Mouse (Mus musculus): ENCODE data around the gene Hoxa9. TPM values are rescaled to one million over a fixed set of nuclear protein-coding genes. Genes with fewer than 3 reads are reported as not detected.

The Hoxa9 gene
- polyA plus RNA-seq, 1 experiment from 2014 or later = not detected

DNA sequence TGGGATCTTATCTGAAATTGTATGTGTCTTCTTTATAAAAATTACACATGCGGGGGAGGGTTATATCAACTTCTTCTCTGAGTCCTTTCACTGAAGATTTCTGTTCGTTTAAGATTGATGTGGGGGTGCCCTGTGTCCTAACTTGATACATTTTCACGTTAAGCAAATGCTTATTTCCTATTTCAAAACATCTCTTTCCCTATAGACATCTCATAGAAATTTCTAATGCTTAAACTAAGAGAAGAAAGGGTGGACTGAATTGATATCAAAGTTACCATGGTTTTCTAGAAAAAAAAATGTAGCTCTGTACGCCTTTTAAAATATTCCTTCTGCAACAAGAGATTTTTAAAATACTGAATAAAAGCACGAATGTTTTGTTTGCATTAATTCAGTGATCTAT, 36.3 kb upstream of the Hoxa9 start:
- H3K9ac ChIP-seq (replicated peaks) = no peak overlapping the region
- peaks cover 96% of the 10 kb centered on the region for H3K27me3 ChIP-seq
- no peak overlapping the region for H3K4me2 ChIP-seq (replicated peaks)
- H3K27ac ChIP-seq (replicated peaks) = no peak overlapping the region
- no peaks in the 10 kb centered on the region for H3K4me1 ChIP-seq
- H3K36me3 ChIP-seq = no peaks in the 10 kb centered on the region
- no peak for ATAC-seq (ENCODE audit: low FRiP score, low read depth)
- no peak overlapping the region for H3K4me3 ChIP-seq
- no peaks in the 10 kb centered on the region for H3K9me3 ChIP-seq
- 23% methylated on average over 5 of the region's 5 CpGs for WGBS

DNA sequence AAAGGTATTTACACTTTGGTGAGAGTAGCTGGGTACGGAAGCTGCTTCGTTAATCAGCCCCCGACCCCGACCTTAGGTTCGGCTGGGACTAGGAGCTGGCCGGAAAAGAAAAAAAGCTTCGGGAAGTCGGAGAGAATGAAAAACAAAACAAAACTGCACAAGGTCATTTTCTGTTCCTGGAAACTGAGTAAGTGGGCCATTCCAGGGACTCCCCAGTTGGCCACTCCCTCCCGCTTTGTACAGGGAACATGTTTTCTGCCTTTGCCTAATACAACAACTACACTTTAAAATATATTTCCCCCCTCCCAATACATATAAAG, 35.7 kb upstream of the Hoxa9 start:
- Histone ChIP-seq H3K4me2 (replicated peaks) (no peak overlapping the region), H3K27me3 (peaks cover 98% of the 10 kb centered on the region), H3K9me3 (no peaks in the 10 kb centered on the region), H3K4me3 (no peak overlapping the region), H3K9ac (replicated peaks) (no peak overlapping the region), H3K36me3 (no peaks in the 10 kb centered on the region), H3K4me1 (no peaks in the 10 kb centered on the region), H3K27ac (replicated peaks) (no peak overlapping the region)
- ATAC-seq (ENCODE audit: low FRiP score, low read depth) = no peak
- 1% methylated on average over 9 of the region's 9 CpGs for WGBS

DNA sequence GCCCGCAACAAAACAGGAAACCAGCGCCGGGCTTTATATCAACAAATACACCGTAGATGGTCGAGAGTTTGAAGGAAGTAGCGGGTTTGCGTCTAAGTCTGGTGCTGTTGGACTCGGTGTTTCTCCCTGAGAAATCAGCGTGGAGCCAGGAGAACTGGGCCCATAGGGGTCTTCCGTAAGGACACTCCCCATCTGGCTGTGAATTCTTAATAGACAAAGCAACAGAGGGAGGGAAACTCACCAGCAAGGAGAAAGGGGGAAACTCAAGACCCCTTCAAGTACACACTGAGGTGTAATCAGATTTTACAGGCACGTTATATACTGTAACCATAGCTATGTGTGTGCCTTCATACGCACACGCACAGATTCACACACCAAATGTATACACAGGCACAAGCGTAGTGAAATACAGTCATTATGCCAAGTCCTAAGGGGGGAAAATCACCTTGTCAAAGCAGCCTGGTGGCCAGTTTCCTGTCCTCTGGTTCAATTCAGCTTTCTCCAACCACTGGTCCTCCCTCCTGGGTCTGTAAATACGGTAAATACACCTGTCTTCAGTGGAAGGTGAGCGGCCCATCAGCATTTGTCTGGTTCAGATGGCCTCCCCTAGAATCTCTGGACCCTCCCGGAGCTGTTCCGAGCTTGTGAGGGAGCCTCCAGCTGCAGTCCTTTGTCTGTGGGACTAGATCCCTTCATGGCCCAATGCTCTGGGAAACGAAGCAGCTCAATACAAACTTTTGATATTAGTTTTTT, 35.2 kb upstream of the Hoxa9 start:
- H3K36me3 ChIP-seq = no peaks in the 10 kb centered on the region
- no peaks in the 10 kb centered on the region for H3K9me3 ChIP-seq
- under 1% methylated on average over 19 of the region's 19 CpGs for WGBS
- peaks cover 98% of the 10 kb centered on the region for H3K27me3 ChIP-seq
- no peak overlapping the region for H3K4me3 ChIP-seq
- no peaks in the 10 kb centered on the region for H3K4me1 ChIP-seq
- no peak overlapping the region for H3K9ac ChIP-seq (replicated peaks)
- ATAC-seq (ENCODE audit: low FRiP score, low read depth) = no peak
- H3K4me2 ChIP-seq (replicated peaks) = no peak overlapping the region
- no peak overlapping the region for H3K27ac ChIP-seq (replicated peaks)

DNA sequence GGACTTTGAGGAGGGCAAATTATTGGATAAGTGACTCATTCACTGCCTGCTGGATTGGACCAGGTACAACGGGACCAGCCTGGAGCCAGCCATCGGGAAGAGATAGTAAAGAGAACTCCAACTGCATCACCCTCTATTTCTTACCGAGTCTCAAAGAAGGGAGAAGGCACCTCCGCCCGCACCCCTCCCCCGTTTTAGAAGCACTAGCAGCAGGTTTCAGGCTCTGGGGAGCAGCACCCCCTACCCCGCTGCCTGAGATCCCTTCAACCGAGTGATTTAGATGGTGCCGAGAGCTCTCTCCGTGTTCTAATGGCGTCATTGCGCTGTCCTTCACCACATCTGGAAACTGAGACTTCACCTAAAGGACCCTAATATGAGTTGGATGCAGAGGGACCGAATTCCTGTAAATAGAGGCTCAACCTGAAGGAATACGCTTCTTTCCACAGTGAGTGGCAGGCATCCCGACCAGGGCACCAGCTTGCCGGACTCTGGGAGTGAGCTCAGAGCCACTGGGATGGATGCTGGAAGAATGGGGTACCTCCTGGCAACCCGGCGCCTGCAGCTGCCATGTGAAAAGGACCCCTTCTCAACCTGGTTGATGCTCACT, 34.5 kb upstream of the Hoxa9 start:
- no peak overlapping the region for H3K9ac ChIP-seq (replicated peaks)
- H3K9me3 ChIP-seq = no peaks in the 10 kb centered on the region
- peaks cover 6% of the 10 kb centered on the region for H3K4me1 ChIP-seq
- H3K36me3 ChIP-seq = no peaks in the 10 kb centered on the region
- 2% methylated on average over 18 of the region's 18 CpGs for WGBS
- H3K4me2 ChIP-seq (replicated peaks) = no peak overlapping the region
- H3K27ac ChIP-seq (replicated peaks) = no peak overlapping the region
- ATAC-seq (ENCODE audit: low FRiP score, low read depth) = no peak
- peaks cover 98% of the 10 kb centered on the region for H3K27me3 ChIP-seq
- H3K4me3 ChIP-seq = no peak overlapping the region

DNA sequence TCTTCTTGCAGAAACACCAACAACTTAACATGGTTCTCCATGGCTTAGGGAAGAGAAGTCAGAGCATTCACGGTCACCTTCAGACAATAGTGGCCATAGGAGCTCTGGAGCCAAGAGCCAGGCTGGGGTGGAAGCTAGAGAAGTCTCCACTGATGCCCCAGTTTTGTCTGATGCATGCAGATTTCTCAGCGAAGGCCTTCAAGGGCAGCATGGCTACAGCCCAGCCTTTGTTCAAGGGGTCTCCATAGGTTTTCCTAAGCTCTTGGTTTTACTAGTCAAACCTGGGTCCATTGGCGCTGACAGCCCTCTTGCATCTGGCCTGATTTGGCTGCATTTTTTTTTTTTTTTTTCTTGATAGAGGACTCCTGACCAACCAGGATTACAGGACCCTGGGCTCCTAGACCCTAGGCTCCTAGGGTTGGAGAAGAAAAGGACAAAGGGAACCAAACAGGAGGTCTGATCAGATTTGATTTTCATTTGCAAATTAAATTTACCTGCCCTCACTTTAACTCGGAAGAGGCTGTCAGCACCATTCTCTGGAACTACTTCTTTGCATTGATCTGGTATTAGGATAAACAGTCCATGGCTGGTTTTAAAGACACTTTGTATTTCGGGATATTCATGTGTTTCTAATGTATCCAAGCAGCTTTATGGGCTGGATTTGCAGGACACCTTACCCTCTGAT, 33.4 kb upstream of the Hoxa9 start:
- 3% methylated on average over 5 of the region's 5 CpGs for WGBS
- ATAC-seq (ENCODE audit: low FRiP score, low read depth) = no peak
- peaks cover 9% of the 10 kb centered on the region for H3K4me1 ChIP-seq

DNA sequence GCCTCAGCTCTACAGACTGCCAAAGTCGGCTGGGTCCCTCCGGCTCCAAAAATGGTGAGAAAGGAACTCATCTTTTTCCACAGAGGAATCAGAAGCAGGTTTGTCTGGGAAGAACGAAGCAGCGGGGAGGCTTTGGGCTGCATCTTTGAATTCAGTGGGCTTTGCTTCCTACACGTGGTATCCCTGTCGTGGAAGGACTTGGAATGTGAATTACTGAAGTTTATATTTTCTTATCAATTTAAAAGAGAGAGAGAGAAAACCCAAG, 32.4 kb upstream of the Hoxa9 start:
- under 1% methylated on average over 6 of the region's 6 CpGs for WGBS

More for the DNA sequence above, 33.4 kb upstream of the Hoxa9 start:
- Histone ChIP-seq H3K27me3 (peaks cover 97% of the 10 kb centered on the region), H3K36me3 (no peaks in the 10 kb centered on the region), H3K9ac (replicated peaks) (no peak overlapping the region), H3K9me3 (no peaks in the 10 kb centered on the region), H3K27ac (replicated peaks) (no peak overlapping the region), H3K4me3 (no peak overlapping the region), H3K4me2 (replicated peaks) (no peak overlapping the region)

DNA sequence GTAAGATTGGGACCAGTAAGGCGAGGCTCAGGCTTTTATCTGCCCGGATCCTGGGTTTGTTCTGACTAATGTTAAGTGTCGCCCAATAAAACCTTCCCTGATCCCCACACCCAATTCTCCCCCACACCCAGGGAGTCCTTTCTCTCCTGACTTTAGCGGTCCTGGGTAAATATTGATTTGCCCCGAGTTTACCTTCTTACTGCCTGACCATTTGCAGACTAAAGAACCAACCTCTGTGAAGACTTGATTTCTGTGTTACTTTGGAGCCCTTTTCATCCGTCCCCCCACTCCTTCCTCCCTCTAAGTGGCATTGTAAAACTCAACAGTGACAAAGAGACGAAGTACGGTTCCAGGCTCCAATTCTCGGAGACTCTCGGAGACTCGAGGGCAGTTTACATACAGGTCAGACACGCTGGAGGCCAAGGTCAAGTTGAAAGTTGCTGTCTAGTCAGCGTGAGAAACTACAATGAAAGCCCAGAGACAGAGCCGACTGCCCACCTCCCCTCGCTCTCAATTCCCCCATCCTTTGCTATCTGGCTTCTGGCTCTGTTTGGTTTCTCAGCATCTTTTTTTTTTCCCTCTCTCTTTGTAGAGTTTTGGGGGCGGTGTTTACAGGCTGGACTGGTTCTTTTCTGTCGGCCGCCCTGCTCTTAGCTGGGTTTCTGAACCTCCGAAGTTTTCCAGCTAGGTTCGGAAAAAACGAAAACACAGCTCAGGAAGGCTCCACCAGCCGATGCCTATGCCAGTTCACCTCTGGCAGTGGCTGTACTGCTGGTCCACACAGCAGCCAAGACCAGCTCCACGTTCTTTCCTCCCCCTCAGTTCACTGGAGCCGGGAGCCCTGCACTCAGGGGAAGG, 31.8 kb upstream of the Hoxa9 start:
- H3K27me3 ChIP-seq = peaks cover 94% of the 10 kb centered on the region
- peaks cover 9% of the 10 kb centered on the region for H3K4me1 ChIP-seq
- H3K27ac ChIP-seq (replicated peaks) = no peak overlapping the region
- no peaks in the 10 kb centered on the region for H3K36me3 ChIP-seq
- WGBS = 2% methylated on average over 24 of the region's 24 CpGs
- no peaks in the 10 kb centered on the region for H3K9me3 ChIP-seq
- no peak overlapping the region for H3K9ac ChIP-seq (replicated peaks)
- no peak overlapping the region for H3K4me3 ChIP-seq
- no peak for ATAC-seq (ENCODE audit: low FRiP score, low read depth)
- no peak overlapping the region for H3K4me2 ChIP-seq (replicated peaks)

More for the DNA sequence above, 32.4 kb upstream of the Hoxa9 start:
- Histone ChIP-seq H3K9me3 (no peaks in the 10 kb centered on the region), H3K4me3 (no peak overlapping the region), H3K4me1 (peaks cover 9% of the 10 kb centered on the region), H3K27me3 (peaks cover 97% of the 10 kb centered on the region), H3K27ac (replicated peaks) (no peak overlapping the region), H3K36me3 (no peaks in the 10 kb centered on the region), H3K4me2 (replicated peaks) (no peak overlapping the region), H3K9ac (replicated peaks) (no peak overlapping the region)
- ATAC-seq (ENCODE audit: low FRiP score, low read depth) = no peak

DNA sequence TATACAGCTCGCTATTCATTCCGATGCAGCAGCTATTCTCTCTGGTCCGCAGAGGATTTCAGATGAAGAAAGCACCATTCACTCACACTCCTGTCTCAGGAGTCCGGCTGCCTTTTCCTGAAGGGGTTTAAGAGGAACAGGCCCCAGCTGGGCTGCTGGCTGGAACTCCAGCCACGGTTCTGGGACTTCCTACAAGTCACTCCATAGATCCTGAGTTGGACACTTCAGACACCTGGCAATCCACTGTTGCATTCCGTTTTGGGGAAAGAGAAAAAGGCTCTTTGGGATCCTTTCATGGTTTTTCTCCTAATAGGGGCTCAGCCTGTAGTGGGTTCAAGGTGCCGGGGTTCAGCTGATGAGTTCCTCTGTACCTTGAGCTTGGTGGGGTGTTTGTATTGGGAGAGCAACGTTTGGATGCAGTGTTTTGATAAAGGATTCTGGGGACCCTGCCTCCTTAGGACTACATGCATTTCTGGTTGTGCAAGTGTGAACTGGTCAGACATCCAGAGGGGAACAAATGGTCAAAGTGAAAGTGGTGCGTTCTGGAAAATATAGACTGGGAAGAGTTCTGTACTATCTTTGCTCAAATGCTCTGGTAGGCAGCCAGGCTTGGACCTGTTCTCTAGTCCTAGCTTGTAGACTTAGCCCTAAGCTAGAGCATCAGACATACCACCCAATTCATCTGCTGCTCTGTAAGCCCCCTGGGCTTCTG, 31.0 kb upstream of the Hoxa9 start:
- Histone ChIP-seq H3K9ac (replicated peaks) (no peak overlapping the region), H3K9me3 (no peaks in the 10 kb centered on the region), H3K4me2 (replicated peaks) (no peak overlapping the region), H3K27ac (replicated peaks) (no peak overlapping the region), H3K27me3 (peaks cover 95% of the 10 kb centered on the region), H3K36me3 (no peaks in the 10 kb centered on the region), H3K4me1 (peaks cover 9% of the 10 kb centered on the region), H3K4me3 (no peak overlapping the region)
- ATAC-seq (ENCODE audit: low FRiP score, low read depth) = no peak
- 3% methylated on average over 9 of the region's 9 CpGs for WGBS

DNA sequence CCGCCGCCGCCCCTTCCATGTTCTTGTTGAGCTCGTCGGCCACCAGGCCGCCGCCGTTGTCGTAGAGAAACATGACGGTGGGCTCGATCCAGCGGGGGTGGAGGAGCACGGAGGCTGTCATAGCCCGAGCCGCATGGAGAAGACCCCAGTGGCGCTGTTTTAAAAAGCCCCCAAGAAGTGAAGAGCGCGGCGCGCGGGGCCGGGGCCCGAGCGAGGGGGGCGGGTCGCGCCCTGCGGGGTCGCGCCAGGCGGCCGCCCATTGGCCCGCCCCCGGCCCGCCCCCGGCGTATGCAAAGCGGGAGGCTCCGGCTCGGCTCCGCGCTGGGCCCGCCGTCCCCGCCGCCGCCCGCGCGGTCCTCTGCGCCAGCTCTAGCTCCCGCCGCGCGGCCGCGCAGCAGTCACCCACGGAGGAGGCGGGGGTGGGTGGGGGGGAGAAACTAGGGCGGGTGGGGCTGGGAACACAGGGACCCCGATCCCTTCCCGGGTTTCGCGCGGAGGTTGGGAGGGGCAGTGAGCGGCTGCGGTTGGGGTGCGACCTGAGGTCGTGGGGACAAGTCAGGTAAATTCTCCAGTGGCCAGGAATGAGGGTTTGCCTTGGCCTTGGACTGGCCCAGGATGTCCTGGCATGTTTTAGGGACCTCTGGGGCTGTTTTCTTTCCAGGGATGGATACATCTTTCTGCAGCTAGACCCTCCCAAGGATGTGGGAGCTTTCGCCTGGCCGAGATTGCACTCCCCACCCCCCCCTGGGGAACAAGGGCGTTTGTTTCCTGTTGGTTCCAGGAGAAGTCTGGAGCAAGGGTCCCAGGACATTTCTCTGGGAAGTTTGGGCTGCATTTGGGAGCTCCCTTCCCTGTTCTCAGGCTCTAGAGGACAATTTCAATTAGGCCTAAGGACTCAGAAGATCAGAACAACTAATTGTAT, 30.0 kb upstream of the Hoxa9 start, which contains the start of gene Hoxa13:
TSS of gene Hoxa13 (minus strand) at position 227 of the 922 bp plus-strand sequence.
- Histone ChIP-seq H3K4me2 (replicated peaks) (peak within 1 kb of the TSS; percentile 47), H3K4me3 (peak within 1 kb of the TSS; percentile 36), H3K27me3 (peaks cover 89% of the 10 kb centered on the region), H3K27ac (replicated peaks) (no peak within 1 kb of the TSS), H3K4me1 (peaks cover 9% of the 10 kb centered on the region), H3K9me3 (no peaks in the 10 kb centered on the region), H3K9ac (replicated peaks) (0 out of 2 replicates have a peak within 1 kb of the TSS, but pooled peaks have one; percentile 34), H3K36me3 (no peaks in the 10 kb centered on the region)
- WGBS = under 1% methylated on average over 31 of the region's 72 CpGs
- ATAC-seq (ENCODE audit: low FRiP score, low read depth) = peak; percentile 34; the same call in 1 of the 2 replicates

DNA sequence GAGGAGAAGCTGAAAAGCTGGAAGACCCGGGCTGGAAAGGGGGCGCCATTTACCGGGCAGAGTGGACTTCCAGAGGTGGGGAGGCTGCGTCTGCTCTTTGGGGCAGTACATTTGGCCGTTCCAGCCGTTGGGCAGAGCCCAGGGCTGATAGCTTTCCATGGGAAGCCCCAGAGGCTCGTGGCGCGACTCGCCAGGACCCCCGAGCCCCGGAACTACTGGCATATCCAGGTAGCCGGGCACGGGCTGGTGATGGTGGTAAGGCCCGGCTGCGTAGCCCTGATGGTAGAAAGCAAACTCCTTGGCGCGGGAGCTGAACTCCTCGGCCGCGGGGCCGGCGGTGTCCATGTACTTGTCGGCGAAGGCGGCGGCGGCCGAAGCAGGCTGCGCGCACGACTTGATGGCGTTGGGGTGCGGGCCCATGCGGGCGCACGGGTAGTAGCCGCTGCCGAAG, 28.9 kb upstream of the Hoxa9 start:
- no peak for ATAC-seq (ENCODE audit: low FRiP score, low read depth)
- Histone ChIP-seq H3K27ac (replicated peaks) (no peak overlapping the region), H3K4me2 (replicated peaks) (peak overlapping the region; percentile 22; the same call in 1 of the 2 replicates), H3K27me3 (peaks cover 87% of the 10 kb centered on the region), H3K9me3 (no peaks in the 10 kb centered on the region), H3K36me3 (no peaks in the 10 kb centered on the region), H3K4me3 (0 out of 2 replicates have a peak overlapping the region, but pooled peaks have one; percentile 20), H3K4me1 (peaks cover 9% of the 10 kb centered on the region), H3K9ac (replicated peaks) (no peak overlapping the region)
- under 1% methylated on average over 39 of the region's 39 CpGs for WGBS

Data from midbrain, embryonic 12.5 days (tissue).